In genomic region chr13:17039727-17040126, GRCm38 (mm10) we compare ENCODE assay signal across 18 mouse cellular contexts.
DNase-seq lines count a peak whose midpoint lies in the region; ATAC-seq and TF ChIP-seq lines count a peak whose summit lies in the region.
"Had no signal": no experiment of that assay in that cellular context is flagged by ENCODE, and none has a peak within 500 bp of the region (broad histone marks: within the 10 kb centered on the region; RNA-seq: fewer than 3 reads in every experiment).

No protein-coding gene starts in this region.

- intact Hi-C loops in left cerebral cortex, adult 2 months (cut with DNase I), result no loop called here
- intact Hi-C loops in left cerebral cortex, postnatal 36 days (cut with DNase I), result no loop called here
- intact Hi-C loops in heart, postnatal 36 days (cut with DNase I), result no loop called here

- H3K4me3 ChIP-seq in embryonic facial prominence, embryonic 11.5 days (ENCODE audit: low read depth, low read length), result no peak overlapping the region
- no peak overlapping the region for H3K4me3 ChIP-seq in embryonic facial prominence, embryonic 10.5 days
- H3K4me3 ChIP-seq in left cerebral cortex, adult 2 months, result no peak overlapping the region
- H3K4me3 ChIP-seq: heart, embryonic 15.5 days; hindbrain, embryonic 13.5 days; limb, embryonic 12.5 days; liver, embryonic 15.5 days; neural tube, embryonic 13.5 days had no signal

- WGBS in embryonic facial prominence, embryonic 11.5 days, result 66% methylated on average over 2 of the region's 2 CpGs
- WGBS in embryonic facial prominence, embryonic 10.5 days, result 81% methylated on average over 2 of the region's 2 CpGs

- no peak overlapping the region for H3K27ac ChIP-seq in embryonic facial prominence, embryonic 11.5 days (replicated peaks; ENCODE audit: low read depth, low read length)
- no peak overlapping the region for H3K27ac ChIP-seq in embryonic facial prominence, embryonic 10.5 days (replicated peaks)
- no peak overlapping the region for H3K27ac ChIP-seq in left cerebral cortex, adult 2 months
- H3K27ac ChIP-seq: heart, embryonic 15.5 days; hindbrain, embryonic 13.5 days; limb, embryonic 12.5 days; liver, embryonic 15.5 days; macrophage; neural tube, embryonic 13.5 days had no signal

- H3K4me2 ChIP-seq in embryonic facial prominence, embryonic 11.5 days (ENCODE audit: low read depth, low read length), result no peak overlapping the region
- H3K4me2 ChIP-seq: heart, embryonic 15.5 days; hindbrain, embryonic 13.5 days; limb, embryonic 12.5 days; liver, embryonic 15.5 days; neural tube, embryonic 13.5 days had no signal

- peak; percentile 25 for DNase-seq in embryonic facial prominence, embryonic 11.5 days (ENCODE audit: low spot score)
- no peak for DNase-seq in embryonic facial prominence, embryonic 10.5 days (ENCODE audit: low spot score)
- DNase-seq in left cerebral cortex, adult 2 months (ENCODE audit: extremely low spot score in 1 of 2, low spot score in 2 of 2), result no peak
- DNase-seq in left cerebral cortex, postnatal 36 days (ENCODE audit: low spot score in 2 of 2), result no peak
- DNase-seq in R1 (ENCODE audit: low read depth, low spot score) (peak; percentile 9), adipocyte (ENCODE audit: low spot score) (no peak)
- DNase-seq in heart, postnatal 36 days, result no peak
- DNase-seq: adrenal gland, postnatal 10 days; cerebellum, adult 8-10 months; kidney, adult 2 months had no signal

- H3K9ac ChIP-seq in embryonic facial prominence, embryonic 11.5 days (replicated peaks; ENCODE audit: low read length), result no peak overlapping the region
- H3K9ac ChIP-seq: heart, embryonic 15.5 days; hindbrain, embryonic 13.5 days; limb, embryonic 12.5 days; liver, embryonic 15.5 days; neural tube, embryonic 13.5 days had no signal

- H3K4me1 ChIP-seq in embryonic facial prominence, embryonic 11.5 days (ENCODE audit: control insufficient read depth, insufficient read depth, low read length), result no peaks in the 10 kb centered on the region
- peaks cover 7% of the 10 kb centered on the region for H3K4me1 ChIP-seq in embryonic facial prominence, embryonic 10.5 days
- H3K4me1 ChIP-seq: heart, embryonic 15.5 days; hindbrain, embryonic 13.5 days; liver, embryonic 15.5 days; neural tube, embryonic 13.5 days had no signal

- no peaks in the 10 kb centered on the region for H3K9me3 ChIP-seq in embryonic facial prominence, embryonic 11.5 days (replicated peaks; ENCODE audit: control insufficient read depth, low read length)
- no peaks in the 10 kb centered on the region for H3K9me3 ChIP-seq in embryonic facial prominence, embryonic 10.5 days
- H3K9me3 ChIP-seq: G1E; heart, embryonic 15.5 days; hindbrain, embryonic 13.5 days; limb, embryonic 12.5 days; liver, embryonic 15.5 days; neural tube, embryonic 13.5 days had no signal

- TF ChIP-seq CTCF in left cerebral cortex, adult 2 months (IDR thresholded peaks at IDR 0.05), result peak; percentile 34

- no peaks in the 10 kb centered on the region for H3K36me3 ChIP-seq in embryonic facial prominence, embryonic 11.5 days (replicated peaks; ENCODE audit: control insufficient read depth, insufficient read depth, low read depth, low read length)
- H3K36me3 ChIP-seq in embryonic facial prominence, embryonic 10.5 days (replicated peaks), result no peaks in the 10 kb centered on the region
- H3K36me3 ChIP-seq: G1E; heart, embryonic 15.5 days; hindbrain, embryonic 13.5 days; limb, embryonic 12.5 days; liver, embryonic 15.5 days; neural tube, embryonic 13.5 days had no signal

- no peaks in the 10 kb centered on the region for H3K27me3 ChIP-seq in embryonic facial prominence, embryonic 11.5 days (ENCODE audit: control insufficient read depth, insufficient read depth, low read length)
- no peaks in the 10 kb centered on the region for H3K27me3 ChIP-seq in embryonic facial prominence, embryonic 10.5 days (replicated peaks; ENCODE audit: low read depth, poor library complexity, severe bottlenecking)
- H3K27me3 ChIP-seq: heart, embryonic 15.5 days; hindbrain, embryonic 13.5 days; limb, embryonic 12.5 days; liver, embryonic 15.5 days; neural tube, embryonic 13.5 days had no signal

- ATAC-seq in embryonic facial prominence, embryonic 11.5 days (replicated peaks; ENCODE audit: insufficient number of reproducible peaks, low FRiP score, low TSS enrichment, low read depth), result no peak
- ATAC-seq in megakaryocyte-erythroid progenitor cell, adult 5-6 weeks (replicated peaks; ENCODE audit: low FRiP score, low TSS enrichment, poor library complexity, severe bottlenecking), result peak; percentile 77

Comparison
In these comparisons a context has a peak if more than half of its experiments do, and no peak if none do; other contexts are left out.
1. DNase-seq: peak in embryonic facial prominence, embryonic 11.5 days (single experiment) and R1 (single experiment); none in embryonic facial prominence, embryonic 10.5 days (single experiment), left cerebral cortex, adult 2 months (0 of 2), left cerebral cortex, postnatal 36 days (0 of 2), adipocyte (single experiment) and heart, postnatal 36 days (0 of 2).